Mouse (Mus musculus) ES-CJ7 (cell line): Measurements from ENCODE around the gene Syt1.
A peak's percentile ranks its signal among the peaks of the same experiment; 100 is the strongest.

Experiments
- DNase-seq: peaks from one replicate; pipeline ENCODE4 v3.0.0; 2011; ENCODE audit warnings: low read depth, low spot score

Gene Syt1

GRCm38 (mm10) chr10:108524306-108525029 is 486.3 kb downstream of the Syt1 start:
- DNase-seq, result peak; percentile 49

GRCm38 (mm10) chr10:108519156-108519555 is 491.6 kb downstream of the Syt1 start:
- no peak for DNase-seq

- DNase-seq, result no peak
These were observed 493.7 kb downstream of the Syt1 start for GRCm38 (mm10) chr10:108517076-108517475.

- no peak for DNase-seq
These were observed 496.1 kb downstream of the Syt1 start for GRCm38 (mm10) chr10:108514671-108515070.

GRCm38 (mm10) chr10:108509579-108509978 is 501.2 kb downstream of the Syt1 start:
- no peak for DNase-seq

GRCm38 (mm10) chr10:108506917-108507316 is 503.9 kb downstream of the Syt1 start:
- no peak for DNase-seq

- DNase-seq, result no peak
These were observed 505.9 kb downstream of the Syt1 start for GRCm38 (mm10) chr10:108504925-108505324.

- no peak for DNase-seq
These were observed 506.5 kb downstream of the Syt1 start for GRCm38 (mm10) chr10:108504128-108504870.

GRCm38 (mm10) chr10:108490231-108490630 is 520.6 kb downstream of the Syt1 start:
- no peak for DNase-seq

- DNase-seq, result no peak
These were observed 526.8 kb downstream of the Syt1 start for GRCm38 (mm10) chr10:108483991-108484390.

GRCm38 (mm10) chr10:108480146-108480850 is 530.5 kb downstream of the Syt1 start:
- no peak for DNase-seq

GRCm38 (mm10) chr10:108470319-108470955 is 540.3 kb downstream of the Syt1 start:
- no peak for DNase-seq

- DNase-seq, result no peak
These were observed 544.2 kb downstream of the Syt1 start for GRCm38 (mm10) chr10:108466539-108466938.

- no peak for DNase-seq
These were observed 548.9 kb downstream of the Syt1 start for GRCm38 (mm10) chr10:108461862-108462261.

- DNase-seq, result no peak
These were observed 553.7 kb downstream of the Syt1 start for GRCm38 (mm10) chr10:108457054-108457453.

GRCm38 (mm10) chr10:108455883-108456282 is 554.9 kb downstream of the Syt1 start:
- DNase-seq, result no peak

GRCm38 (mm10) chr10:108455204-108455603 is 555.6 kb downstream of the Syt1 start:
- no peak for DNase-seq

GRCm38 (mm10) chr10:108454691-108455117 is 556.1 kb downstream of the Syt1 start:
- DNase-seq, result no peak

GRCm38 (mm10) chr10:108453561-108453960 is 557.2 kb downstream of the Syt1 start:
- DNase-seq, result no peak

- DNase-seq, result no peak
These were observed 558.4 kb downstream of the Syt1 start for GRCm38 (mm10) chr10:108452421-108452820.

GRCm38 (mm10) chr10:108451516-108451915 is 559.3 kb downstream of the Syt1 start:
- DNase-seq, result no peak

- DNase-seq, result no peak
These were observed 560.4 kb downstream of the Syt1 start for GRCm38 (mm10) chr10:108450401-108450800.
